Mouse (Mus musculus) myocyte (in vitro differentiated cells): ENCODE results near the gene 2010300C02Rik.

Source experiments
- E2F4 ChIP-seq: IDR thresholded peaks from one replicate; pipeline ENCODE4 v1.6.1; 2011; ENCODE audit warnings: mild to moderate bottlenecking, control low read depth, moderate library complexity; ENCODE audit not compliant: insufficient read depth
- POLR2A ChIP-seq: IDR thresholded peaks from one replicate; pipeline ENCODE4 v1.6.1; 2011; ENCODE audit warnings: low read depth, mild to moderate bottlenecking, control low read depth, moderate library complexity; ENCODE audit not compliant: insufficient read length
- TCF3 ChIP-seq: IDR thresholded peaks from one replicate; pipeline ENCODE4 v1.6.1; 2011; ENCODE audit warnings: low read depth, control low read depth; ENCODE audit not compliant: insufficient read length
- USF1 ChIP-seq: IDR thresholded peaks from one replicate; pipeline ENCODE4 v1.6.1; 2011; ENCODE audit warnings: low read depth, mild to moderate bottlenecking, control low read depth, moderate library complexity

DNA sequence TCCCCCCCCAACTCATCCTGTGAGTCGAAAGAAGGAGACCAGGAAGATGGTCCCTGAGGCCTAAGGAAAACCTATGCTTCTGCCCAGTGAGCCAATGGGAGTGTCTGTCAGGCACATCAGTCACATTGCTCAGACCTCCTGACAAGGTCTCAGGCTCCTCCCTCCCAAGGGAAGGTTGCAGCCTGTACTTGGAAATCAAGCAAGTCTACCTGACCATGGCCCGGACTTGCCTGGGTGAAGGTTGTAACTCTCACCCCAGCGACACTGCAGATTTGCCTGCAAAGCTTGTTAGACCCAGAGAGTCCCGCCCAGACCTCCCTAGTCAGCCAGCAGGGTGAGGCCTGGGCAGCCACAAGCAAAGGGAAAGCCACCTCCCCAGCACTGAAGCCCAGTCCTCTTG, 17.6 kb downstream of the 2010300C02Rik start:
- TF ChIP-seq POLR2A (no peak), E2F4 (no peak), TCF3 (no peak), USF1 (no peak)
